Mouse (Mus musculus): ENCODE data around the gene Best2. TPM values are rescaled to one million over a fixed set of nuclear protein-coding genes. Genes with fewer than 3 reads are reported as not detected.
A peak's percentile ranks its signal among the peaks of the same experiment; 100 is the strongest.

The Best2 gene
- polyA plus RNA-seq, 1 experiment from 2014 or later, result 0.29 TPM

GRCm38 (mm10) chr8:84984294-84985048, 29.9 kb downstream of the Best2 start:
- ATAC-seq (ENCODE audit: insufficient number of reproducible peaks, insufficient read depth, low FRiP score, low read depth), result no peak; the same call in 1 of the 2 replicates
- H3K9me3 ChIP-seq (ENCODE audit: control insufficient read depth, low read depth, low read length), result no peaks in the 10 kb centered on the region
- 6% methylated on average over 16 of the region's 16 CpGs for WGBS
- H3K27me3 ChIP-seq (ENCODE audit: control insufficient read depth, insufficient read depth, low read length), result 0 out of 2 replicates have a peak, but pooled peaks cover 3% of the 10 kb centered on the region
- no peaks in the 10 kb centered on the region for H3K36me3 ChIP-seq (ENCODE audit: control insufficient read depth, insufficient read depth, low read length)
- no peak overlapping the region for H3K9ac ChIP-seq (replicated peaks; ENCODE audit: low read depth, low read length)
- peaks cover 47% of the 10 kb centered on the region for H3K4me1 ChIP-seq (ENCODE audit: control insufficient read depth, insufficient read depth, low read length)
- peak overlapping the region; percentile 99 for H3K4me2 ChIP-seq (replicated peaks; ENCODE audit: low read depth, low read length)
- H3K4me3 ChIP-seq (ENCODE audit: low read depth, low read length), result peak overlapping the region; percentile 39; the same call in 1 of the 2 replicates
- H3K27ac ChIP-seq (ENCODE audit: low read length), result peak overlapping the region; percentile 89

GRCm38 (mm10) chr8:84982499-84983011, 31.8 kb downstream of the Best2 start:
- Histone ChIP-seq H3K9ac (replicated peaks; ENCODE audit: low read depth, low read length) (no peak overlapping the region), H3K4me1 (ENCODE audit: control insufficient read depth, insufficient read depth, low read length) (peaks cover 61% of the 10 kb centered on the region), H3K27me3 (ENCODE audit: control insufficient read depth, insufficient read depth, low read length) (0 out of 2 replicates have a peak, but pooled peaks cover 3% of the 10 kb centered on the region), H3K27ac (ENCODE audit: low read length) (peak overlapping the region; percentile 89), H3K9me3 (ENCODE audit: control insufficient read depth, low read depth, low read length) (no peaks in the 10 kb centered on the region), H3K4me3 (ENCODE audit: low read depth, low read length) (no peak overlapping the region), H3K36me3 (ENCODE audit: control insufficient read depth, insufficient read depth, low read length) (no peaks in the 10 kb centered on the region), H3K4me2 (replicated peaks; ENCODE audit: low read depth, low read length) (no peak overlapping the region)
- 55% methylated on average over 3 of the region's 3 CpGs for WGBS
- ATAC-seq (ENCODE audit: insufficient number of reproducible peaks, insufficient read depth, low FRiP score, low read depth), result no peak

GRCm38 (mm10) chr8:84981644-84982498, 32.5 kb downstream of the Best2 start:
- H3K4me2 ChIP-seq (replicated peaks; ENCODE audit: low read depth, low read length), result no peak overlapping the region
- WGBS, result 74% methylated on average over 15 of the region's 15 CpGs
- ATAC-seq (ENCODE audit: insufficient number of reproducible peaks, insufficient read depth, low FRiP score, low read depth), result no peak
- H3K36me3 ChIP-seq (ENCODE audit: control insufficient read depth, insufficient read depth, low read length), result no peaks in the 10 kb centered on the region
- H3K27ac ChIP-seq (ENCODE audit: low read length), result peak overlapping the region; percentile 89
- H3K4me3 ChIP-seq (ENCODE audit: low read depth, low read length), result no peak overlapping the region
- no peak overlapping the region for H3K9ac ChIP-seq (replicated peaks; ENCODE audit: low read depth, low read length)
- H3K27me3 ChIP-seq (ENCODE audit: control insufficient read depth, insufficient read depth, low read length), result 0 out of 2 replicates have a peak, but pooled peaks cover 3% of the 10 kb centered on the region
- peaks cover 65% of the 10 kb centered on the region for H3K4me1 ChIP-seq (ENCODE audit: control insufficient read depth, insufficient read depth, low read length)
- no peaks in the 10 kb centered on the region for H3K9me3 ChIP-seq (ENCODE audit: control insufficient read depth, low read depth, low read length)

DNA sequence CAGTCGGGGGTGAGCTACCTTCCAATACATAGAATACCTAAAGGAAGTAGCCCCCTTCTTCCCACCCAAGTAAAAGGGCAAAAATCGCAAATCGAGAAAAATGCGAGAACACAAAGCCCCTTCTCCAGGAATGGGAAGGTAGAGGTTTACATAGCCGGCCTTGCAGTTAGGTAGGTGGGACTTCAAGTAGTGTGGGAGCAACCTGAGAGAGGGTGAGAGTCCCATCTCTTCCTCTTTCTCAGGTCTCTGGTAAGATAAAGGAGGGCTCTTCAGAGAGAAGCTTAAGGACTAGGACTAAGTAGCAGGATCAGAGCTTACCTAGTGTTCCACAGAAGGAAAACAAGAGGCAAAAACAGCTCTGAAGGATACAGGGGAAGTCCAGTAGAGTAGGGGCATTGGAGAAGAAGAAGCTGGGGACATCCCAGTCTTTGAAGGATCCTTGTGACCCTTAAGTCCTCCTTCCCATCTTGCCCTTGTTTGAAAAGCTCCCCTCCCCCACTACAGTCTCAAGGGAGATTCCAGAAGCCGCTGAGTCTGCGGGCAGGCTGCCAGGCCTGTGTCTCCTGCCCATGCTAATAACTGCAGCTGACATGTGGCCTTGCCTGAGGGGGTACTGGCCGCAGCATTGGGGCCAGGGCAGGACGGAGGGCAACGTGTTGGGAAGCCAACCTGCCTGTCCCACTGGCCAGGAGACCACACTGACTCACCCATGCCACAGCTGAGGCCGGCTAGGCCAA, 33.5 kb downstream of the Best2 start:
- H3K4me2 ChIP-seq (replicated peaks; ENCODE audit: low read depth, low read length), result peak overlapping the region; percentile 99
- no peaks in the 10 kb centered on the region for H3K9me3 ChIP-seq (ENCODE audit: control insufficient read depth, low read depth, low read length)
- H3K4me3 ChIP-seq (ENCODE audit: low read depth, low read length), result peak overlapping the region; percentile 56; the same call in 1 of the 2 replicates
- ATAC-seq (ENCODE audit: insufficient number of reproducible peaks, insufficient read depth, low FRiP score, low read depth), result no peak
- H3K9ac ChIP-seq (replicated peaks; ENCODE audit: low read depth, low read length), result peak overlapping the region; percentile 18; the same call in 1 of the 2 replicates
- peak overlapping the region; percentile 89 for H3K27ac ChIP-seq (ENCODE audit: low read length)
- H3K27me3 ChIP-seq (ENCODE audit: control insufficient read depth, insufficient read depth, low read length), result no peaks in the 10 kb centered on the region
- no peaks in the 10 kb centered on the region for H3K36me3 ChIP-seq (ENCODE audit: control insufficient read depth, insufficient read depth, low read length)
- H3K4me1 ChIP-seq (ENCODE audit: control insufficient read depth, insufficient read depth, low read length), result peaks cover 68% of the 10 kb centered on the region
- 31% methylated on average over 11 of the region's 11 CpGs for WGBS

DNA sequence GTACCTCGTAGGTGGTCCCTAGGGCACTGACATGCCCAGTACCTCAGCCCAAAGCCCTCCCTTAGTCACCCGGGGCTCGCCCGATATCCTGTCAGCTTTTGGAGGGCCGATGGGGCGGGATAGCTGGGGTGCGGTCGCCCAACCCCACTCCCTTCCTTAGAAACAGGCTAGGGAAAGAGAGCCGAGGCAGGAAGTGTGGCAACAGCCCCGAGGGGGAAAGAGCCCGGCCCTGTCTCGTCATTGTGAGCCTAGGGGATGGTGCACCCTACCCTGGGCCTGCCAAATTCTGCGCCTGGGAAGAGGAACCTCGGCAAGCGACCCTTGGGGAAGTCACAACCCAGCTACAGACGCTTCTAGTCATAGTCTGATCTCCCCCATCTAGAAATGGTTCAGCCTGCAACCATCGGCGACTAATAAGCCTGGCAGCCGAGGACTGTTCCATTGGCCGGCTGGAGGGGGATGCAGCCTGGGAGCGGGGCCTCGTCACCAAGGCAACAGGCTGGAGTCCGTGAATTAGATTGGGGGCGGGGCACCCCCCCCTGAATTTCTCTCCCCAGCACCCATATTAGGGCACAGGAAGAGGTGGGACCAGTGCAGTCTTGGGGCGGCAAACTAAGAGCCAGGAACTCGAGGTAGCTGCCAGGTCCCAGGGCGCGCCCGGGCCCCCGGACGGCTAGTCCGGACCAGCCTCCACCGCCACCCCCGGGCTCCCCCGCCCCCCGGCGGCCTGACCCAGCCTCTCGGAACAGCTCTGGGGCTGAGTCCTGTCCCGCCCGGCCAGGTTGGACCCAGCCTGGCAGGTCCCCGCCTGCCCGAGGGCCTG, 34.5 kb downstream of the Best2 start:
- Histone ChIP-seq H3K27ac (ENCODE audit: low read length) (peak overlapping the region; percentile 89), H3K9me3 (ENCODE audit: control insufficient read depth, low read depth, low read length) (no peaks in the 10 kb centered on the region), H3K4me3 (ENCODE audit: low read depth, low read length) (peak overlapping the region; percentile 56), H3K4me1 (ENCODE audit: control insufficient read depth, insufficient read depth, low read length) (peaks cover 64% of the 10 kb centered on the region), H3K27me3 (ENCODE audit: control insufficient read depth, insufficient read depth, low read length) (no peaks in the 10 kb centered on the region), H3K4me2 (replicated peaks; ENCODE audit: low read depth, low read length) (peak overlapping the region; percentile 99), H3K9ac (replicated peaks; ENCODE audit: low read depth, low read length) (peak overlapping the region; percentile 18; the same call in 1 of the 2 replicates), H3K36me3 (ENCODE audit: control insufficient read depth, insufficient read depth, low read length) (no peaks in the 10 kb centered on the region)
- peak; percentile 38 for ATAC-seq (ENCODE audit: insufficient number of reproducible peaks, insufficient read depth, low FRiP score, low read depth)
- WGBS, result 3% methylated on average over 40 of the region's 42 CpGs

DNA sequence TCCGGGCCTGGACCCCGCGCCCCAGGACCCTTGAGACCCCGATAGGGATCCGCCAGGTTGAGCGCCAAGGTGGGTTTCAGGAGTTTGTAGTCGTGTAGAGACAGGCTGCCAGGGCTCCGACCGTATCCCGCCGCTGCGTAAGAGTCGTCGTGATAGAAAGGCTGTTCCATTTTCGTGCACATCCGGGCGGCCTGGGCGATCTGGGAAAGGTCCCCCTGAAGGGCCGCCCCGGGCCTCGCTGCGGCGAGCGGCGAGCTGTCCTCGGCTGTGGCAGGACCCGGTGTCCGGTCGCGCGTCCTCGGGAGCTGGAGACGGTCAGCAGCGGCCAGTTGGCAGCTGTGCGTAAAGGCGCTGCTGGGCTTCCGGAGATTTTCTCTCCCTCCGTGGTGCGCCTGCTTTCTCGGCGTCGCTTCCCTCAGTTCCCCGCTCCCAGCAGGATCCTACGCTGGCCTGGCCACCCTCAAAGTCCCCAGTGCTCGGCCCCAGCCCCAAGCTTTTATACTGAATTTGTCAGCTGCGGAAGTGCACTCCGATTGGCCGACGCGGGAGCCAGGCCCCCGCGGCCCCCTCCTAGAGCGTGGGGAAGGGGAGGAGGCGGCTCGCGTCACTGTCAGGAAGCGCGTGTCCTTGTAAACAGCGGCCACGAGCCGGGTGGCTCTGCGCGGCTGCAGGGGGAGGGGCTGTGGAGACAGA, 35.9 kb downstream of the Best2 start, which contains the start of gene Junb:
Junb (minus strand) TSS at position 471 of the 693 bp plus-strand sequence.
- Histone ChIP-seq H3K9me3 (ENCODE audit: control insufficient read depth, low read depth, low read length) (no peaks in the 10 kb centered on the region), H3K27me3 (ENCODE audit: control insufficient read depth, insufficient read depth, low read length) (no peaks in the 10 kb centered on the region), H3K36me3 (ENCODE audit: control insufficient read depth, insufficient read depth, low read length) (peaks cover 5% of the 10 kb centered on the region; the same call in 1 of the 2 replicates), H3K4me3 (ENCODE audit: low read depth, low read length) (peak within 1 kb of the TSS; percentile 56), H3K4me2 (replicated peaks; ENCODE audit: low read depth, low read length) (peak within 1 kb of the TSS; percentile 99), H3K4me1 (ENCODE audit: control insufficient read depth, insufficient read depth, low read length) (peaks cover 54% of the 10 kb centered on the region), H3K9ac (replicated peaks; ENCODE audit: low read depth, low read length) (peak within 1 kb of the TSS; percentile 63), H3K27ac (ENCODE audit: low read length) (peak within 1 kb of the TSS; percentile 89)
- under 1% methylated on average over 60 of the region's 63 CpGs for WGBS
- ATAC-seq (ENCODE audit: insufficient number of reproducible peaks, insufficient read depth, low FRiP score, low read depth), result peak; percentile 66

Measured in stomach, embryonic 14.5 days (tissue).